Mouse (Mus musculus): Measurements from ENCODE around the gene Cdkl3.
"Not testable (repeated sequence)": the region's sequence is repeated elsewhere in the genome, so short reads cannot be mapped to it uniquely, and the experiment has no call there.

The Cdkl3 gene

DNA sequence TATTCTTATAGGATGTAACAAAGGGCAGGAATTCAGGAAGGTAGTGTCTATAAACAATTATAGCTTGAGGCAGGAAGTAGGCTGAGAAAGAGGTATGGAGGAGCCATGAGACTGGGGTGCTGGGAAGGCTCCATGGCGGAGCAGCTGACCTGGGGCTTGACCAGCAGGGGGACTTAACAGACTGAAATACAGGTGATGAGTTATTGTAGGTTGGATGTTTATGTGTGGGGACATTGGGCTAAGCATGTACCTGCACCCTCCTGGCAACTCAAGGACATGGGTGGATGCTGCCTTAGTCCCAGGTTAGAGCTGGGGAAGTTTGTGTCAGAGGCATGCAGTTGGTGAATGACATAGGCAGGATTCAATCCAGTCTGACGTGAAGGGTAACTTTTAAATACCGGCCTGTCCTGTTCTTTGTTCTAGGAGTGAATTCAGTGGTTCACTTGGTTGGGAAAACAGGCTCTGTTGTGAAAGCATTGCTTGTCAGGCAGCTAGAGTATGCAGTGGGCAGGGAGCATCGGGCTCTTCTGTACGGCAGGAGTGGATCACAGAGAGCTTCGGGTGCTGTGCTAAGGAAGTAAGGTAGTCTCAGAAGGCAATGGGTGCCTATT lies 72.8 kb downstream of the Cdkl3 start:
- DNase-seq (ENCODE audit: low spot score in 2 of 2): no peak

DNA sequence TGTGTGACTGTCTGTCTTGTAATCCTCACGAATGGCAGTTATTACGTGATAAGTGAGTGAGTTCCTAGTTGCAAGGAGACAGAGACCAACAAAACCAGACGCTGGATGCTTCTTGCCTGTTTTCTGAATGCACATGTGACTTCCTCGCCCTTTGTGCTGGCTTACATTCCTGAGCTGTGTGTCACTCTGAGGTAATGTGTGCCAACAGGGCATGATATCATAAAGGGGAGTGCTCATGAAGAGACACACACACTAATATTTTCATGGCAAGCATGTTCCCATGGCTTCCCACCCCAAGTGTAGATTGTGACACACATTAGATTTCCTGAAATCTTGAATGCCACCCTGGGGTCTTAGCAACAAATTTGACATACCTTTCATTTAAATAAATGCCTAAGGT lies 73.9 kb downstream of the Cdkl3 start:
- DNase-seq (ENCODE audit: low spot score in 2 of 2): no peak

DNA sequence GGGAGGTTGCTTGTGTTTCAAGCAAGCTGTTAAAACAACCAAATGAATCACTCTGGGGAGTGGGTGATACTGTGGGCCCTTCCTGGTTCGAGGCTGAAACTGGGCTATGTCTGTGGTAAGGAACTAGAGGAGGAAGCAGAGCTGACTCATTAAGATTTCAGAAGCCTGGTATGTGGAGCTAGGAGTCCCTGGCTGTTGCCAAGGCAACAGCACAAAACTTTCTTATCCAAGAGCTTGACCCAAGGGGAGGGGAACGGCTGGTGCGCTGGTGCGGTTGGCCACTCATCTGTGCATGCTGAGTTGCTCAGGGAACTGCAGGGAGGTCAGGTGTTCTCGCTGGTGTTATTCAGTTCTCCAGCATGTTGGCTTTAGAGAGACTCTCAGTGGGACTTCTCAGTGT lies 76.0 kb downstream of the Cdkl3 start:
- DNase-seq (ENCODE audit: low spot score in 2 of 2): peak; percentile 37 to 40

DNA sequence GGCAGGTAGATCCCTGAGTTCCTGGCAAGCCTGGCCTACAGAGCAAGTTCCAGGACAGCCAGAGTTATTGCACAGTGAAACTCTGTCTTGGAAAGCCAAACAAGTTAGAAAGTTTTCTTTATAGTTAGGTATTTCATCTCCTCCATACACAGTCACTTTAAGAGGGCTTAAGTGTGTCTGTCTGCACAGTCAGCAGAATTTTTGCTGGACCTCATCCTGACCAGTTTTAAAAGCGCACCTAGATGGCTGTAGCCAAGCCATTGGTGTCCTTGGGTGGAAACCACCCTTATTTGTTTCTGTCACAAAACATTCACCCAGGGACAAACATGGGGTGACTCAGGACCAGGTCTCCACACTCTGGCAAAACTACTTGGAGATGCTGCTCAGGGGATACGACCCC lies 76.6 kb downstream of the Cdkl3 start:
- no peak for DNase-seq (ENCODE audit: low spot score in 2 of 2)

DNA sequence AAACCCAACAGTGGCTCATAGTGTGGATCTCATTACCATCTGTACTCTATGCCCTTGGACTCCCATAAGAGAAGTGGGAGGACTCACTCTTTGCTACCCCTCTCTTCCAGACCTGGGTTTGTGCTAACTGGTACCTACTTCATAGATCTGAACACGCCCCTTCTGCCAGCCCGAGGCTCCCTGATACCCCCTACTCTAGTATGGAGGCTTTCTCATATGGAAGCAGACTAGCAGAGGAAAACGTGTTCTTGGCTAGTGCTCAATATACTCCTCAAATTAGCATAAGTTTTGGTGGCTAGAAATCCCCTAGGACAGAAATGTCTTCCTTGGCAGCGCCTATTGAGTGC lies 81.8 kb downstream of the Cdkl3 start:
- peak in 1 of 2 experiments; percentile 15 for DNase-seq (ENCODE audit: low spot score in 2 of 2)

DNA sequence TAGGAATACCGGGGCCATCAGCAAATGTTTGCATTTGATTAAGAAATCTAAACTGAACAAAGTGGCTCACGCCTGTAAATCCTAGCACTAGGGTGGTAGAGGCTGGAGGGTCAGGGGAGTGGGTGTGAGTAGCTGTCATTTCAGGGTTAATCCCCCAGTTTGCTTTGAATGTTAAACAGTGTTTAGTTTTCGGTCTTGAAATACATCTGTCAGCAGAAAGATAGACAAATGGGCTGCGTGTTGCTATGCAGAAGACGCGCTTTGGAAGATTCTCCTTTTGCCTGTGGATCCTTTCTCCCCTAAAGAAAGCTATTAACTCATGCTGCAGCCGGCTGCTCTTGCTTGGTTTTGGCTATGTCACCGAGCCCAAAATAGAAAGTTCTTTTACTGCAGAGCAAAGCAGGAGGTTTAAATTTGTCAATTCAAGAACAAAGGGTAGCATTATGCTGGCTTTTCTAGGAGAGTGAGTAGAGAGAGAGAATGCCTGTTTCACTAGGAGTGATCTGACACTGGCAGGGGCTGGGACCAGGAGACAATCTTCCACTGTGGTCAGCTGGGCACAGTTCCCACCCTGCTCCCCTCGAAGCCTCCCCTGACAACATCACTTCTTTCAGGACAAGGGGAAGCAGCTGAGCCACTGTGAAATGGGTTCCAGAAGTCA lies 82.3 kb downstream of the Cdkl3 start:
- DNase-seq (ENCODE audit: low spot score in 2 of 2): peak; percentile 55 to 63

DNA sequence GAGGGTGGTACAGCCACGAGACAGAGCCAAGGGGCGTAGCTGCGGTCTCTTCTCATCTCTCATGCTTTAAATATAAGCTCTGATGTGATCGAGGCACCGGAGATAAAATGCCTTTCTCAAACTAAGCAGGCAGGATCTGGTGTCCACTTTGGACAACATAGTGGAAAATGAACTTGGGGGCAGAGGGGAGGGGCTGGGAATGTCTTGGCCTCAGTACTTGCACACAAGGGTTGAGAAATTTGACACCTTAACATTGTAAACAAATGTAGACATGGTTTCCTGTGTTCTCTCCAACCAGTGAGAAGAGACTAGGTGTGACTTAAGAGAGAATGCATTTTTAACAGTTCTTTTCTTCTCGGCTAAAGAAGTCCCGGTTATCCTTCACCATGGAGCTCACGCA lies 85.3 kb downstream of the Cdkl3 start:
- no peak for DNase-seq (ENCODE audit: low spot score in 2 of 2)

DNA sequence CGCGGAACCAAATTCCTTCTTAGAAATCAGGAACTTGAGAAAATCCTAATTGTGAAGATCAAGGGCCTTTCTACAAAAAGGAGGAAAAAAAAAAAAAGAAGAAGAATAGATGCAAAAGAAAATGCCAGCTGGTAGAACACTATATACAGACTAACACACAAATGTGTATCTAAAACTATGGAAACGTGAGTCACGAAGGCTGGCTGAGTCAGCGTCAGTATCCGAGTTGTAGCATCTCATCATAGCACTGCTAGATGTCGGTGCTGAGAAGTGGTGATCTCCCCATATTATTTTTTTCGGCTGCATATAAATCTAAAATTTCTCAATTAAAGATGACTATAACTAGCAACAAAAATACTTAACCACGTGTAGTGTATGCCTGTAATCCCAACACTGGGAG lies 87.2 kb downstream of the Cdkl3 start:
- peak; percentile 48 to 70 for DNase-seq (ENCODE audit: low spot score in 2 of 2)

DNA sequence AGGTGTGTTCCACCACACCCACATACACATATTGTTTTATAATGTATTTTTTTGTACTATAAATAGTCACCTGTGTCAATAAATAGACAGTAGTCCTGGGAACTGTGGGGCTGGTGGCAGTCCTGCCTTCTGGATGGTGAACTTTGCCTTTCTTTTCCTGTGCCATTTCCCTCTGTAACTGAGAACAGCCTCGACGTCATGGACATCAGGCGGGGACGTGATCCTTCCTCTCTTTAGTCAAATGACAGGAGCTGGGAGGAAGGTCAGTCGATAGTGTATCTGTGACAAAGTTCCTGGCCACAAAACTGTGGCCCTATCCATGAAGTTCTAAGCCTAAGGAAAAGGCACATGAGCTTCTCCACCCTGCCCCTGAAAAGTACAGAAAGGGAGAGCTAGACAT lies 90.5 kb downstream of the Cdkl3 start:
- no peak for DNase-seq (ENCODE audit: low spot score in 2 of 2)

DNA sequence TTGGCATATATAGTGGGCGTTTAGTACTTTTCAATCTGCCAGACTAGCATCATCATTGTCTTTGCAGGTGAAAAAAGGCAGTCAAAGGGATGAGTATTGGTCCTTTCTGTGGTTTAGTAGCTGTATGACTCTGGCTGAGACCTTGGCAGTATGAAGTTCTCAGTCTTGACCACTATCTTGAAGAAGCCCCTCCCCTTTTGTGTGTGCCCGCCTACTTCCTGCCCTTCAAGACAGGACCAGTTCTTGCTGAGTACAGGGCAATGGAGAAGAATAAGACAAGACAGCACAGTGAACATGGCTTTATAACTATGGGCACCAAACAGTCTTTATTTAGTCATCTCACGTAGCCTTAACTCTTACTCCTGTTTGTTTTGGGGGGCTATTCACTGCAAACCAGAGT lies 93.0 kb downstream of the Cdkl3 start:
- no peak for DNase-seq (ENCODE audit: low spot score in 2 of 2)

DNA sequence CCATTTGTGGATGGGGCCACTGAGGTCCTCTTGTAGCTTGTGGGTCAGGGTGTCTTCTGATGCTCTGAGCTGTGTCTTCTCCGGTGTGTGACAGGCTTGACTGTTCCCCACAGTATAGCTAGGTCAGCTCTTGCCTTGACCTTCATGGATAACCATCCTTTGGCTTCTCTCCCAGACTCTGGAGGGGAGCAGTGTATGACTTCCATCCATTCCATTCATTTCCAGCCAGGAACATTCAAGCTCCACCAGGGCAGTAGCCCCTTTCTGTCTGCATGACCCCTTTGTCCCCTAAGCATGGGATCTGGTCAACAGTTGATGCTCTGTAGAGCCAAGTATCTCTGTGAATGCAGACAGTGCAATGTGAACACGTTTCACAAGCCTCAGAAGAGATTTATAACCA lies 93.6 kb downstream of the Cdkl3 start:
- no peak for DNase-seq (ENCODE audit: low spot score in 2 of 2)

DNA sequence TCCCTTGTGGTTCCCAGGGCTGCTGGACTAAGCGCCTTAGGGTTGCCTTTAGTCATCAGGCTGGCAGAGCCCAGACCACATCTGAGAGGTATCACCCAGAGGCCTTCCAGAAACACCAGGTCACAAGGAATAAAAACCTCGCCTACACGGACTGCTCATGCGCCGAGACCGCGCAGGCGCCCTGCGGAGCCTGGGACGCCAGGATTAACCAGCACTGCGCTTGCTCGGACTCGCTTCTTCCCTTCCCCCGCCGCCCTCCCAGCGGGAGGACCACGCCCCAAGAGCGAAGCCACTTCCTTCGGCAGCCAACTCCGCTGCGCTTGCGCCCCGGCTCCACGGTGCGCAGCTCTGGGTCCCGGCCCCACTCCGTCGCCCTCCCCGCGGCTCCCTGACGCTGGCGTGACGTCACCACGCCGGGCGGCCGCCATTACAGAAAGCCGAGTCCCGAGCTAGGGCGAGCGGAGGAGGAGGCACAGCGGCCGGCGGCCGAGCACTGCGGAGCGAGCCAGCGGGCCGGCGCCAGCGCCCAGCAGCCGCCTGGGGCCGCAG lies 94.5 kb downstream of the Cdkl3 start, which contains the start of gene Ppp2ca:
TSS of gene Ppp2ca (plus strand) at position 284 of the 549 bp plus-strand sequence.
- DNase-seq (ENCODE audit: low spot score in 2 of 2): peak; percentile 98

DNA sequence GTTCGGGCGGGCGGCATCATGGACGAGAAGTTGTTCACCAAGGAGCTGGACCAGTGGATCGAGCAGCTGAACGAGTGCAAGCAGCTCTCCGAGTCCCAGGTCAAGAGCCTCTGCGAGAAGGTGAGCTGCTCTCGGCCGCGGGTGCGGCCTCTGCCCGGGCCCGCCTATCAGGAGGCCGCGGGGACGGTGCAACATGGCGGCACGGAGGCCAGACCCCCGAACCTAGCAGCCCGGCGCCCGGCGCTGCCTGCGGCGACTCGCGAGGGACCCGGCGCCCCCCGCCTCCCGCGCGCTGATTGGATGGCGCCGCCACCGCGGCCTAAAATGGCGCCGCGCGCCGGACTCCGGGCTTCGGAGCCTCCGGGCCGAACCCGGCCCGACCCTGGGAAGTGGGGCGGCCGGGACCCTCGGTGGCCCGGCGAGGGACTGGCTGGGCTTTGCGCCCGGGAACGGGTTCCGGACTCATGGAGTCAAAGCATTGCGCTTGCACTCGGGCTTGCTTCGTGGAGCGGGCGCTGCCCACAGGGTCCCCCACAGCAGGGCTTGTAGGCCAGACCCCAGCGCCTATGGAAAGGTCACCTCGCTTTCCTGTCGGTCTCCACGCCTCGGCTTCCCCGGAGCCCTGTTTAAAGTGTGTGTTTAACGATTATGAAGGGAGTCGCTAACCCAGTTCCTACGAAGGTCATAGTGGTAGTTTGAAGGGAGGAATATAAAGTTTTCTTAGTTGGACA lies 95.2 kb downstream of the Cdkl3 start:
- DNase-seq (ENCODE audit: low spot score in 2 of 2): peak; percentile 42 to 67

DNA sequence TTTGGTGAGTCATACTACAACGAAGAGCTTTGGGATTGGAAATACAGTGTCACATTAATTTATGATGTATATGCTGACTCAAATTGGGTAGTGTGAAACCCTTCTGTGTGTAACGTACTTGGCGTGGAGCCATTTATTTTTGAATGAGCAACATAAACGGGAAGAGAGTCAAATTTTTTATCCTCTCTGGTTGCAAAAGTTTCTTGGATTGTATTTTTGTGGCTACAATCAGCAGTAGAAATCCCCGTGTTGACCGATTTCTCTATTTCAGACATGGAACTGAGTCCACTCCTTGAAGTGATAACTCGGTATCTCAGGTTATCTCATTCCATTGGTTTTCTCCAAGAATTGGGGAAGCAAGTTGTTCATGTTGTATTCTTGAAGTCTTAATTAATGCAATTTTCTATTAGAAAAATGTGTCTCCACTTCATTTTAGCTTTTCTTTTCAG lies 95.8 kb downstream of the Cdkl3 start:
- DNase-seq (ENCODE audit: low spot score in 2 of 2): no peak

DNA sequence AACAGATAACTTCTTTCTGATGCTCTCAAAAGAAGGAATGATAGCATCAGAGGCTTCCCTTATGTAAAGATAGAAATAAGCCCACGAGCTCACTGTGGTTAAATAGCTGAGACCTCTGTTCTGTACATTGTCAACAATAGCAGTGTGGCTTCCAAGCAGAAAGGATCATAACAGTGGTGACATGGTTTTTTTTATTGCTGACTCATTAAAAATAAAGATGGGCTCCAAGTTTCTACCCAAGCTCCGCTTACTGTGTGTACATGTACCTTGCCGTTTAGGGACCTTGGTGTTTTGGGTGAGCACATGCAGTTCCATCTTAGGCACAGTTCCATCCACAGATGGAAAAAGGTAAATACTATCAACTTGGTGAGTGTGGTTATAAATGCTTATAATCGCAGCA lies 99.0 kb downstream of the Cdkl3 start:
- no peak for DNase-seq (ENCODE audit: low spot score in 2 of 2)

DNA sequence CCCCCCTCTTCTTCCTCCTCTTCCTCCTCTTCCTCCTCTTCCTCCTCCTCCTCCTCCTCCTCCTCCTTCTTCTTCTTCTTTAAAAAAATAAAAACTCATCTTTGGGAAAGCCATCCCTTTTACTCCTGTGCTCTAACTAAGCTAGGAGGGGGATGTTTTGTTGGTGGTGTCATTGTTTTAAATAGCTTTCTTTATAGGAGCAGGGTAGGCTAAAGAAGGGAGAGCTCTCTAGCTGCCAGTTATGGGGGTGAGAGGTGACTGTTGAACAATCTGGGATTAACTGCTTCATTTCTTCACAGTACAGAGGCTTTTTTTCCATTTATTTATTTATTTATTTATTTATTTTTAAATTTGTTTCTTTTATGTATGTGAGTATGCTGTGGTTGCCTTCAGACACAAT lies 101.5 kb downstream of the Cdkl3 start:
- DNase-seq (ENCODE audit: low spot score in 2 of 2): no peak

DNA sequence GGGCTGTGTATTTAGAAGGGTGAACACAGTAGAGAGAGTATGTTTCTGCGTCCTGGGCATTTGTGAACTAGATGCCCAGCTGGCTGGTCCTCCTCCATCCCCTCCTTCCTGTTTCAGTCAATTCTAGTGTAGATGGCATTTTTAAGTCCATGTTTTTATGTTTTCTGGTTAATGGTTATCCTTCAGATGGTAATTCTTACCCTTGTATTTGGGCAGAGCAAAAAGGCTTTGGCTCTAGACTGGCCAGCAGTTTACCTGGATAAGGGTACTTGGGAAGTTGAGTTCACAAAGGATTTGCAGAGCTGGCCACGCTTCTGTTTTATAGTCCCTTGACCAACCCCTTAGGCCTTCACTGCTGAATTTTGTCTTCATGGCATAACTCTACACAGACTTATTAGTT lies 102.0 kb downstream of the Cdkl3 start:
- no peak for DNase-seq (ENCODE audit: low spot score in 2 of 2)

DNA sequence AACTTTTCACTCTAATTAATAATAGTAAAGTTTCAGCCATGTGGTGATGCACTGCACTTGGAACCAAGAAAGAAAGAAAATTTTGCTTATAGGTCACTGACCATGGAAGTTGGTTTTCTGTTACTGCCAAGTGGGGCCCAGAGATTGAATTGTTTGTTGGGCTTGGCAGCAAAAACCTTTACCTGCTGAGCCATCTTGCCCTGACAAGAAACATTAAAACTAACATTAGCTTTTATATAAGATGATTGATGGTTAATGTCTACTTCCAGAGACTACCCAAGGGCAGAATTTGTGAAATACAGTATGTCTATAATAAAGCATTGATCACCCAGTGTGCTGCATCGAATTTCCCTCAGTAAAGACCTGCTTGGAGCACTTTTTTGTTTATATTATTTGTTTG lies 102.4 kb downstream of the Cdkl3 start:
- DNase-seq (ENCODE audit: low spot score in 2 of 2): no peak

DNA sequence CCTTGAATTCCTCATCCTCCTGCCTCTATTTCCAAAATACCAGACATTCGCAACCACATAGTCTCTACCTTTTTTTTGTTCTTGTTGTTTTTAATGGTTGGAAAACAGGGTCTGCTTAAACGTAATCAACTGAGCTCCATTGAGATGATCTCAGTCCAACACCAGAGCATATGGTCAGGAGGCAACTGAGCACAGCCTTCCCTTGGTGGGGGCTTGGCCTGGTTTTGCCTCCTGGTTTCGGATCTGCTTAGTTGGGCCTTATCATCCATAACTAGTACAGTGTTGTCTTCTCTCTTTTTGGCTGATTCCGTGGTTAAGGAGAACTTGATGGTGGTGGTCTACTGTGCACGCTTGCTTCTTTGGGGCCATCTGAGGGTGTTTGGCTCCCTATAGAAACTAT lies 104.8 kb downstream of the Cdkl3 start:
- DNase-seq (ENCODE audit: low spot score in 2 of 2): no peak

DNA sequence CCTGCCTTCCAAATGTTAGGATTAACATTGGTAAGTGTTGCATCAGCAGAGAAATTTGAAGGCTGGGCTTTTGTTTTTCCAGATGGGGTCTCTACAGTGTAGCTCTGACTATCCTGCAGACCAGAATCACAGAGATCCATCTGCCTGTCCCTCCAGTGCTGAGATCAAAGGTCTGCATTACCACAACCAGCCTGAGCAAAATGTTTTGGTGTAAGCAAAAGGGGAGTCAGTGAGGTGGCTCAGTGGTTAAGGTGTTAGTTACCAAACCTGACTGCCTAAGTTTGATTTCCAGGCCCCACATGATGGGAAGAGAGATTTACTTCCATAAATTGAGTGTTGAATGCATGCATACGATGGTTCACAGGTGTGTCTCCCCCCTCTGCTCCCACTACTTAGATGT lies 105.4 kb downstream of the Cdkl3 start:
- no peak for DNase-seq (ENCODE audit: low spot score in 2 of 2)

DNA sequence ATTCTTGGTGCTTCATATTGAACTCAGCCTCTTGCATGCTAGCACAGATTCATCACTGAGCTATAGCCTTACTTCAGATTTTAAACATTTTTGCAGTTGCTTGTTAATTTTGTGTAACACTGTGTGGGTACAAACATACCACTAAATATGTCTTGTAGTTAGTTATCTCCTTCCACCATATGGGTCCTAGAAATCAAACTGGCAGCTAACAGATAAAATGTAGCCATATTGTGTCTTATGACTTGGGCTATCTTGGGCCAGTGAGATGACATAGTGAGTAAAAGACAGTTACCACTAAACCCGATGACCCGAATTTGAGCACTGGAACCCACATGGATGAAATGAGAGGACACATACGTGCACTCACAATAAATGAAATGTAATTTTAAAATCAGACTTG lies 111.5 kb downstream of the Cdkl3 start:
- no peak for DNase-seq (ENCODE audit: low spot score in 2 of 2)

DNA sequence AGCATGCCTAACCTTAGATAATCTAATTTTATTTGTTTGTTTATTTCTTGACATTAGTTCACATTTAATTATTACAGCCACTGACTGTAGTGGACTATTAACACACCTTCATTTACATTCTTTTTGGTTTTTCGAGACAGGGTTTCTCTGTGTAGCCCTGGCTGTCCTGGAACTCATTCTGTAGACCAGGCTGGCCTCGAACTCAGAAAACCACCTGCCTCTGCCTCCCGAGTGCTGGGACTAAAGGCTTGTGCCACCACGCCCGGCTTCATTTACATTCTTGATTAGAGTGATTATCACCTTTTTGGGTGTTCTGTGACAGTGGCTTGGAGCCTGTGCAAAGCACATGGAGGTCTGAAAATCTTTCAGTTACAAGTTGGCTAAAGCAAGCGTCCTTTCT lies 112.1 kb downstream of the Cdkl3 start:
- not testable (repeated sequence) for DNase-seq (ENCODE audit: low spot score in 2 of 2)

DNA sequence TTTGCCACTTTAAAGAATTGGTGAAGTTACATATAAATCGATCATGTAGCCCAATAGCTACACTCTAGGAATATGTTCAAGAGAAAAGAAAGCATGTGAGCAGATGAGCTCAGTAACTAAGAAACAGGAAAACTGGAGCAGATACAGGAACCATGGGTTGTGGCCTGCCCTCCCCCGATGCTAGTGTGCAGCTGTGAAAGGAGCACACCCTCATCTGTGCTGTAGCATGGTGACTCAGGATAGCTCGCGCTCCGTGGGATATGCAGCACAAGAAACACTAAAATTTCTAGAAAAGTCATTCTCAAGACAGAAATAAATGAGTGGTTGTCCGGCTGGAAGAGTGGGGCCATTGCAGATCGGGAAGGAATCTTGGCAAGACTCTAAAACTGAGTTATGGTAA lies 113.1 kb downstream of the Cdkl3 start:
- peak in 1 of 2 experiments; percentile 31 for DNase-seq (ENCODE audit: low spot score in 2 of 2)

All from right cerebral cortex, adult 2 months (tissue).